Mouse (Mus musculus) layer of hippocampus, postnatal 10 days (tissue): Measurements from ENCODE around the gene Svop. TPM values are rescaled to one million over a fixed set of nuclear protein-coding genes. Genes with fewer than 3 reads are reported as not detected.

Experiments
- DNase-seq, 2 experiments: peaks; one replicate each; pipeline ENCODE4 v3.0.0; 2021; ENCODE audit warnings: low spot score in 2 of 2
- total RNA-seq, 2 experiments: library from RNA; stranded (reverse); gene quantifications; 2 replicates each; pipeline ENCODE4 v1.2.3; 2021

Svop gene
- total RNA-seq, 2 experiments from 2014 or later, result 134 to 141 TPM

GRCm38 (mm10) chr5:113999382-113999781, 92.0 kb downstream of the Svop start:
- no peak for DNase-seq

DNA sequence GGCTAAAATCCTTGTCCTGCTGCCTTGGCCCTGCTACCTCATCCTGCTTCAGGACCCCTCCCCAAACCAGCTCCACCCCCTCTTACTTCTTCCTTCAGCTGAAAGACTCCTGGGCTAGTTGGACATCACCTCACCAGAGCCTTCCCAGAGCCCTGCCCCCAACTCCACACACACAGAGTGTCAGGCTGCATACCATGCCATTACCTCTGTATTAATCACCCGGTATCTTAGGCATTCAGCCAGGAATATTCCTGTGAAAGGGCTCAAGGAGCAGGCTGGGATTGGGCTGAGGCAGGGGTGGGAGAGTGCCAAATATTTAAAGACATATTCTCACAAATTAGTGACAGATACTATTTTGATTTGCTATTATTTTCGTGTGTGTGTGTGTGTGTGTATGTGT, 94.9 kb downstream of the Svop start:
- DNase-seq, result no peak

DNA sequence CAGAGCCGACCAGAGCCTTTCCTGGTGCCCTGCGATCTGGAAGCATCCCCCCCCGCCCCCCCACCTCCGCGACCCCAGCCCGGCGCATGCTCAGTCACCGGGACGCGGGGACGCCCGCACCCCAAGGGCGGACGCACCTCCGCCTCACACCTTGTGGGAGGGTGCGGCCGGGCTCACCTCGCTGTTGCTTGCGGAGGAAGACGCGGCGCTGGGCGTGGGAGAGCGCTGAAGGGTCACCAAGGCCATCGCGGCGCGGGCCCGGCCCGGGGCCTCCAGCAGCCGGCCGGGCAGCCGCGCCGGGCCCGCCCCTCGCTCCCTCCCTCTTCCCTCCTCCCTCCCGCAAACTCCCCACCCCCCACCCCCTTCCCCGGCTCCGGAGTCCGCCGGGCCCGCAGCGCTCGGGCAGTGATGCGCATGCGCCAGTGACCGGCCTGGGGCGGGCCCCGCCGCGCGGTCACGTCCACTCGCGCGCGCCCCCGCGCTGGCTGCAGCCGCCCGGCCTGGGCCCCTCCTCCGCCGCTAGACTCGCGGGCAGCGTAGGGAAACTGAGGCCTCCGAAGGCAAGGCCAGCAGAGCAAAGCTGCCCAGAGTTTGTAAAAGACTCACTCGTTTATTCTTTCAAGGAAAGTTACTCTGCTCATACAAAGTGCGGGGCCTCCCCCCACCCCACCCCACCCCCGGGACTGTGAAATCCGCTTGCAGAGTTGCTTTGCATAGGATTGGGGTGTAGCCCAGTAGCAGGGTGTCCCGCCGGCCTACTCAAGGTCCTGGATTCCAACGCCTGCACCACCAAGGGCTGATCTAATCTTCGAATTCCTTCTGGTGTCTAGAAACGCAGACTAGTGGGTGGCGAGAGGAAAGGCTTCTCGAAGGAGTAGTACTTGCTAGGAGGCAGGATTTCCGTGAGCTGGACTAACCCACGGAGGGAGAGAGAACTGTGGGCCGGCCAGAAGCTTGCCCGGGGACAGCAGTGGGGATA, 97.6 kb downstream of the Svop start, which contains the start of gene Ssh1:
Gene Ssh1 (minus strand): TSS at position 408 of the 979 bp plus-strand sequence.
- DNase-seq, result peak; percentile 83 to 93

- peak; percentile 56 to 70 for DNase-seq
Observed at GRCm38 (mm10) chr5:113993031-113993486, 98.3 kb downstream of the Svop start.

DNA sequence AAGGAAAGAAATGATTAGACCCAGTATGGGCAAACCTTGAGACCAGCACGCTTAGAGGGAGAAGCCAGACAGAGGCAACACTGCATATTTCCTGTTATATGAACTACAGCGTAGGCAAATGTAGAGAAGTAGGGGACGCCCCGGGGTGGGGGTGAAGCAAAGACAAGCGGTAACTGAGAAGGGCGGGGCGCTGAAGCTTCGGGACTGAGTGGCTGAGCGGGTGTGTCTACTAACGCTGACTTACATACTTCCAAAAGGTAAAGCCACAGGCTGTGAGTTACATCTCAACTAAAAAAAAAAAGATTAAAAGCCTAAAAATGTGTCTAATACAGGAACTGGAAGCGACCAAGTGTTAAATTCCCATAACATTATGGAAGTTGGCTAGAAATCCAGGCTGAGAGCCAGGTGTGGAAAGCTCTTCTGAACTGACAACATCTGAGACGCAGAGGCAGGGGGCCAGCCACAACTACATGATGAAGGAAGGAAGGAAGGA, 99.0 kb downstream of the Svop start:
- no peak for DNase-seq

DNA sequence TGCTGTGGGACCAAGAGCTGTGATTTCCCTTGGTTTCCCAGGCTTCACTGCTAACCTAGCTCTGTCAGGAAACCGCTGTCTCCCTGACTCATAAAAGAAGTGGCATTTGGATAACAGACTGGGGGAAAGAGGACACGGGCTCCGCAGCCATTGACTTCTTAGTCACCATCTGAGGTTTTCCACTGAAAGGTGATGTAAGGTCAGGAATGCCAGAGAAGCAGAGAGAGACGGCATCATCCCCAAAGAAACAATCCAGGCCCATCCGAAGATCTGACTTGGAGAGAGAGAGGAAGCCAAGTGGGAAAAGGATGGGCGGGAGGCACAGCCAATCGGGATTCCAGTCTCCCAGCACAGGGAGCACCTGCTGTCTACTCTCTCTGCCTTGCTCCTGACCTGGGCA, 100.2 kb downstream of the Svop start:
- DNase-seq, result no peak

DNA sequence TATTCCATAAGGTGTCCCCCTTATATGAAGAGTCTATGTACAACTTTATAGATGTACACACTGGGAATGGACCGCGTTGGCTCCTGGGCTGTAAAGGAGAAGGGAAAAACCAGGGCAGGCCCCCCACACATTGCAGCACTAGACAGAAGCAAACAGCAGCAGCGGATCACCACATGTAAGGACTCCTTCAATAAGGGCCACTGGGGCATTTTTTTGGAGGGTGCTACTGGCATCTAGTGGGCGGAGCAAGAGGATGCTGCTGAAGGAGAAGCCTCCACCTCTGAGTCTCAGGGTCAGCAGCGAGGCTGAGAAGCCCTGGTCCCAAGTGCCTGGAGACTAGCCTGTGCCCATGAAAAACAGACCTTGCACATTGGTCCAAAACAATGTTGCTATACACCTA, 100.8 kb downstream of the Svop start:
- no peak for DNase-seq

GRCm38 (mm10) chr5:113989437-113990024, 101.8 kb downstream of the Svop start:
- no peak for DNase-seq

- peak in 1 of 2 experiments; percentile 42 for DNase-seq
Observed at GRCm38 (mm10) chr5:113986182-113986961, 105.0 kb downstream of the Svop start.

GRCm38 (mm10) chr5:113985737-113986136, 105.6 kb downstream of the Svop start:
- no peak for DNase-seq

GRCm38 (mm10) chr5:113984025-113984740, 107.2 kb downstream of the Svop start:
- DNase-seq, result no peak

DNA sequence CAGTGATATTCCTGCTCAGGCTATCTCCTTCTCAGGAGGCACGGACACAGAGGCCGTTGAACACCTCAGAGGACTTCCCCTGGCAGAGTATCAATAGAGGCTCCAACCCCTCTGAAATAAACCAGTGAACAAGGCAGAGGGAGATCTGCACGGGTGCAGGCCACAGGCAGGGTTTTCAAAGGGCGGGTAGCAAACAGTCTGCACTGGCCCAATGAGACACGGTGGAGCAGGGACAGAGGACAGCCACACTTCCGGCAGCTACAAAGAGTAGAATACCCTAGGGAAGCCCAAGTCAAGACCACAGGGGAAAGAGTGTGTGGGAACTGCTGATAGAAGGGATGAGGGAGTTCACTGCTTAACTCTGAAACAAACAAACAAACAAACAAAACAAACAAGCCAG, 107.8 kb downstream of the Svop start:
- no peak for DNase-seq

- DNase-seq, result no peak
Observed at GRCm38 (mm10) chr5:113981843-113982242, 109.5 kb downstream of the Svop start.

- DNase-seq, result no peak
Observed at GRCm38 (mm10) chr5:113981171-113981570, 110.2 kb downstream of the Svop start.

GRCm38 (mm10) chr5:113980511-113980910, 110.9 kb downstream of the Svop start:
- no peak for DNase-seq

DNA sequence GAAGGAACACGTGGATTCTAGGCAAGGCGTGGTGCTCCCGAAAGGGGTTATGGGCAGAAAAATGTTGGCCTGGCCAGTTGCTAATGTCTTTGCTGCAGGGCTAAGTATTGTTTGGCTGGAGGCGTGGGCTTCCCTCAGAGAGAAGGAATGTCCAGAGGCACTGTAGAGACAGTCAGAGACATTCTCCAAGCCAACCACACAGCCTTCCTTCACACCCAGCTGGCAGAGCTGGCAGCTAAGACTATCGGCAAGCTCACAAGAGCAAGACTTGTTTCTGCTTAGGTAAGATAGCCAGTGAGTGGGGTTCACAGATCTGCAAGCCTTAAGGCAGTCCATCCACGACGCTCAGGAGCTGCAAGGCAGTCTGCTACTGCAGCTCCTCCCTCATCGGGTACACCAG, 114.1 kb downstream of the Svop start:
- DNase-seq, result no peak
